Mouse (Mus musculus) testis, adult 2 months (tissue): ENCODE measurements around the gene Gal3st2c. TPM values are rescaled to one million over a fixed set of nuclear protein-coding genes. Genes with fewer than 3 reads are reported as not detected.
"Not testable (repeated sequence)": the region's sequence is repeated elsewhere in the genome, so short reads cannot be mapped to it uniquely, and the experiment has no call there.

ENCODE experiments used
- H3K27ac ChIP-seq: fragments of 200-500 bp; 2 replicates; pipeline ENCODE4 v1.5.1; 2012; ENCODE audit warnings: low read depth, low read length; ENCODE audit not compliant: control insufficient read depth, insufficient read depth
- H3K27me3 ChIP-seq: fragments of 200-500 bp; 2 replicates; pipeline ENCODE4 v1.6.1; 2012; ENCODE audit warnings: mild to moderate bottlenecking, low read length, moderate library complexity; ENCODE audit not compliant: control insufficient read depth, insufficient read depth
- H3K36me3 ChIP-seq: fragments of 200-500 bp; 2 replicates; pipeline ENCODE4 v1.6.1; 2012; ENCODE audit warnings: mild to moderate bottlenecking, low read length; ENCODE audit not compliant: control insufficient read depth, insufficient read depth
- H3K4me1 ChIP-seq: fragments of 200-500 bp; 2 replicates; pipeline ENCODE4 v1.6.1; 2012; ENCODE audit warnings: low read length; ENCODE audit not compliant: control insufficient read depth, insufficient read depth
- H3K4me3 ChIP-seq: fragments of 200-500 bp; 2 replicates; pipeline ENCODE4 v1.5.1; 2012; ENCODE audit warnings: low read depth, mild to moderate bottlenecking, low read length, moderate library complexity, mixed read lengths; ENCODE audit not compliant: control insufficient read depth
- CTCF ChIP-seq: fragments of 200-500 bp; IDR thresholded peaks from 2 replicates; pipeline ENCODE4 v1.5.1; 2012; ENCODE audit warnings: low read depth, mild to moderate bottlenecking, inconsistent platforms, low read length, moderate library complexity; ENCODE audit not compliant: control insufficient read depth, insufficient read depth, insufficient replicate concordance
- POLR2A ChIP-seq: fragments of 200-500 bp; IDR thresholded peaks from 2 replicates; pipeline ENCODE4 v1.6.1; 2012; ENCODE audit warnings: low read depth, mild to moderate bottlenecking, inconsistent platforms, low read length, moderate library complexity; ENCODE audit not compliant: control insufficient read depth
- polyA plus RNA-seq: library from polyadenylated mRNA; depleted of rRNA; stranded (reverse); fragments of >200 nt; gene quantifications from 2 replicates; pipeline ENCODE4 v1.2.3, GENCODE M21; 2012; rRNA removed

Gal3st2c gene
- 0.01 TPM in 1 of 2 replicates, not detected in the other for polyA plus RNA-seq

DNA sequence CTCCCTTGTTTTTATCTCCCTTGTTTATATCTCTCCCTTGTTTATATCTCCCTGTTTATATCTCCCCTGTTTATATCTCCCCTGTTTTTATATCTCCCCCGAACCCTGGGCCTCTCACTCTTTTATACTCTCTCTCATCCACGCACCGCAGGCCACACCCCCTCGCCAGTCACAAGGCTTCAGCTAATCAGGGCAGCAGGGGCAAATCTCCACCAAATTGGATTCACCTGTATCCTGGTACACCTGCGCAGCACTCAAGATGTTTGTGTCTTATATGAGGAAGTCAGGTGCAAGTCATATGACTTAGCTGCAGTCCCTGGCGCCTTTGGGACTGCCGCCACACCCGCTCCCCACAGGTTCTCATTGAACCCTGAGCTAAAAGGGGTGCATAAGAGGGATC is at the start of gene Gal3st2c:
Gal3st2c (plus strand) TSS at position 301 of the 400 bp plus-strand sequence.
- H3K4me1 ChIP-seq, H3K36me3 ChIP-seq, H3K4me3 ChIP-seq, H3K27ac ChIP-seq, H3K27me3 ChIP-seq: not testable (repeated sequence)

DNA sequence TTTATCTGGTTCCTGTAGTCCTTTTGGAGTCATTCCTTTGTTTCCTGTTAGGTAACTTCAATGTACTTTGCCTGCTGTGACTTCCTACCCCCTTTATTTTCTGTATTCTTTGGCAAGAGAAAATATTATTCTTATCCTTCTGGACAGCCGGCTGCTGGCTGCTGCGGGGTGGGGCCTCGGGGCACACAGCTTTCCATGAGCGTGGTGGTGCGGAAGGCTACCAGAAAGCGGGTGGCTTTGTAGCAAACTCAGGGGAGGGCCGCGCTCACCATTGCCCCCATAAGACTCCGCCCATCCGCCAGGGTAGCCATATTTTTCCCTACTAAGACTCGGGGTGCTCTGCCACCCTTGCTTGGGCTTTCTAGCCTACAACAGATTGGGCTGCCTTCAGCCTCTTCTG is 41.2 kb upstream of the Gal3st2c start:
- not testable (repeated sequence) for H3K4me3 ChIP-seq, H3K36me3 ChIP-seq, H3K27me3 ChIP-seq, H3K27ac ChIP-seq, H3K4me1 ChIP-seq

DNA sequence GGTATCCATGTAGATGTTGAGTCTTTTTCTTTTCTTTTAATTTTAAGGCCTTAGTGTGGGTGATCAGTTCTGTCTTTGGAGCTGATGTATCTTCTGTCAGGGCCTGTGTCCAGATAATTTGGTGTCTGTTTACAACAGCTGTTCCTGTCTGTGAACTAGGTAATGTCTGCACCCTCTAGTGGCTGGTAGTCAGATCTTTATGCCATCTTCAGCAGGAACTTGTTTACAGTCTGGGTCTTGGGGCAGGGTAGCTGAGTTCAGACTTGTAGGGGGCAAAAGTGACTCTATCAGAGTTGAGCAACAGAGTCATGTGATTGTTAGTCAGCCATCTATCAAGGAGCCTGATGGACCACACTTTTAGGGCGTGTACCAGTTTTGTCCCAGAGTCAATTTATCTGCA is 23.8 kb upstream of the Gal3st2c start:
- not testable (repeated sequence) for H3K4me3 ChIP-seq, H3K36me3 ChIP-seq, H3K27me3 ChIP-seq, H3K27ac ChIP-seq, H3K4me1 ChIP-seq

DNA sequence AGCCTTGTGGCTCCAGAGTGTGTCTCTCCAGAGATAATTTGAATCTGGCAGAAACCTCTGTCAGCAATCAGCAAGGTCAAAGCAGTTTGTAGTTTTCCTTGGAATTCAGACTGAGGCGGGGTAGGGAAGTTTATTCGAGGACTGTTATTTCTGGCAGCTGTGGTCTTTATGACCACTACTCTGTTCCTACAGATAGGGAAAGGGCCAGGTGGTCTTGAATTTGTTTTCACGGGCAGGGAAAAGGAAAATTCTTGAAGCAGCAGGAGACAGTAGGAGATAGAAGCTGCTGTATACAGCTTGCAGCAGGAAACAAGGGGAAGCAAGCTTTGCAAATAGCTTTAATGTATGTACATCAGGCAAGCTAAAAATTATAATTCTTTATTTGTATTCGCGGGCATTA is 19.9 kb upstream of the Gal3st2c start:
- not testable (repeated sequence) for H3K27me3 ChIP-seq, H3K4me1 ChIP-seq, H3K36me3 ChIP-seq, H3K27ac ChIP-seq, H3K4me3 ChIP-seq

DNA sequence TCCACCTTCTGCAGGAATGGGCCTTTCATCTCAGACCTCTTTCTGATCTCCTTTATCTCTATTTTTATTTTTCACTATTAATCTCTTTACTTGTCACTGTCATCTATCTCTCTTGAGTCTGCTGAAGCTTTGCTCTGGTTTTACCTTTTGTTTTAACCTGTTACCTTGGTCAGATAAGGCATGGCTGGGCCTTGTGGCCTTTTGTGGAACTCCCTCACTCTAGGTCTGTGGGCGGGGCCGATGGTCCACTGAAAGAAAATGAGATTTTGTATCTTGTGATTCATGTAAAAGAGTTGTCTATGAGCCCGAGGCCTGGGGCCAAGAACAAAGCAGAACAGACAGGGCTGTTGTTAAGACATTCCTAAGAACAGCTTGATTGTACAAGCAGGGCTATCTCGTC is 19.5 kb upstream of the Gal3st2c start:
- H3K36me3 ChIP-seq, H3K4me1 ChIP-seq, H3K27me3 ChIP-seq, H3K4me3 ChIP-seq, H3K27ac ChIP-seq: not testable (repeated sequence)

DNA sequence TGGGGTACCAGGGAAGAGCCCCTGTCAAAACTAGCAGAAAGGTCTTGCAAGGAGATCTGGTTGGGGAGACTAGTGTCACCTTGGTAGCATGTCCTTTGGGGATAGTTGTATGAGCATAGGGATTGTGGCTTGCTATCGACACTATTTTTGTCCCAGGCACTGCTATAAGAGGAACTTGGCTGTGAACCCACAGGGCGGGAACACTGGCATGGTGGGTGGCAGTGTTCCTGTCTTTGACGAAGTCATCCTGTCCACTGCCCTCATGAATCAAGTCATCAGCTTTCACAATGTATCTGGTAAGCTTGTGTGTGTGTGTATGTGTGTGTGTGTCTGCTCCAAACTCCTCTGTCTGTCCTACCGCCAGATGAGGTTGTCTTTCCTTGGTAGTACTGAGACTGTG is 14.5 kb upstream of the Gal3st2c start:
- H3K27ac ChIP-seq, H3K4me3 ChIP-seq, H3K4me1 ChIP-seq, H3K36me3 ChIP-seq, H3K27me3 ChIP-seq: not testable (repeated sequence)

DNA sequence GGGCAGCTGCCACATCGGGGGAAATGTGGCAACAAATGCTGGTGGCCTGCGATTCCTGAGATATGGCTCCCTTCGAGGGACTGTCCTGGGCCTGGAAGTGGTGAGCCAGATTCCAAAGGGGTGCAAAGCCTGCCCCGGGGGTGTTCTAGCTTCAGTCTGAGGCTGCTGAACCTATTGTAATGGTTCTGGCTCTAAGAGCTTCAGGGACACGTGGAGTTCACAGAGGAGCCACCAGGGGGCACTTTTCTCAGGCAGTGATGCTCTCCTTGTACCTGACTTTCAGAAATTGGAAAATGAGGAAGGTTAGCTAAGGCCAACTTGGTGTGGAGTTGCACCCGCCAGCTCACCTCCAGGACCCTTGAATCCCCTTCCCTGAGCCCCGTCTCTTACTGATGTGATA is 12.0 kb upstream of the Gal3st2c start:
- not testable (repeated sequence) for H3K4me1 ChIP-seq, H3K36me3 ChIP-seq, H3K27me3 ChIP-seq, H3K27ac ChIP-seq, H3K4me3 ChIP-seq

DNA sequence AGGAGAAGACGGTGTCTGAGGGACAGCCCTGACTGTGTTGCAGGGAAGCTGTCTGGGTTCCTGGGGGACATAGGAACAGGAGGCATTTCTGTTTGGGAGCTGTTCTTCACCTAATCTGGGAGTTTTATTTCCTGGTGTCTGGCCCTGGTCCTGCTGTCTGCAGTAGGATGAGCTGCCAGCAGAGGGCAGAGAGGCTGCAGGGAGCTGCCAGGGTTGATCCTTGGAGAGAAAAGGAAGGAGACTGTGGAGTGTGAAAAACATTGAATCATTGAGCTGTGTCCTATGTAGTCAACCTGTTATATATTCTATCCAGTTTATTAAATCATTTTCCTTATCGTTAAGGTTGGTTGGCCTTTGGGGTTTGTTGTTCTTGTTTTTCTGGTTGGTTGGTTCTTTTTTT is 9.4 kb upstream of the Gal3st2c start:
- not testable (repeated sequence) for H3K27me3 ChIP-seq, H3K4me1 ChIP-seq

DNA sequence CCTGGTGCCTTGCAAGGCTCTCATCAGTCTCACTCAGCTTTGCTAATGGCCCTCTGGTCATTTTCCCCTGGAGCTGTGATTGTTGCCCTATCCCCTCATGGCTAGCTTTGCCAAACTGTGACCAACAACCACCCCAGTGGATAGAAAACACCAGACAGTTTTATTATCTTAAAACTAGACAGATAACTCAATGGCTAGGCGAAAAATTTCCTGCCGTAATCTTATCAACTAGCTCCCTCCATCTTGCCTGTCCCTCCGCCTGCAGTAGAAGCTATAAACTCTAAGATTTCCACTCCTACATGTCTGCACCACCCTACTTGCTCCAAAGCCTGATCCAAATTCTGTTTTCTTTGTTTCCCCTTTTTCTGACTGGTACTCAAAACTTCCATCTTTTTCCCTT is 4.1 kb upstream of the Gal3st2c start:
- no peak overlapping the region for H3K27ac ChIP-seq
- H3K4me3 ChIP-seq, result no peak overlapping the region
- H3K27me3 ChIP-seq, result no peaks in the 10 kb centered on the region
- H3K4me1 ChIP-seq, result no peaks in the 10 kb centered on the region
- H3K36me3 ChIP-seq, result no peaks in the 10 kb centered on the region
- TF ChIP-seq CTCF (no peak), POLR2A (no peak)

More for the DNA sequence above, 9.4 kb upstream of the Gal3st2c start:
- not testable (repeated sequence) for H3K4me3 ChIP-seq, H3K36me3 ChIP-seq, H3K27ac ChIP-seq
